Mouse (Mus musculus) liver, adult (tissue): ENCODE measurements at regions not wholly inside any gene's neighbourhood (a gene's known extent, or its start where the extent isn't known, plus 50 kb on each side); places are given as distances from the start of the nearest gene placed in this dataset.

Source experiments
- GATA4 ChIP-seq: IDR thresholded peaks from 2 replicates; pipeline ENCODE4 v1.6.1; 2014; ENCODE audit warnings: mild to moderate bottlenecking, low read length; ENCODE audit not compliant: insufficient replicate concordance

GRCm38 (mm10) chr1:184275877-184276276, 241.8 kb upstream of the 1700056E22Rik start:
- peak; percentile 89; the same call in 1 of the 2 replicates for TF ChIP-seq GATA4

- TF ChIP-seq GATA4 = no peak
Observed at GRCm38 (mm10) chr1:184275396-184275795, 241.3 kb upstream of the 1700056E22Rik start.

GRCm38 (mm10) chr1:184274704-184275103, 240.6 kb upstream of the 1700056E22Rik start:
- no peak for TF ChIP-seq GATA4

GRCm38 (mm10) chr1:184273722-184274121, 239.6 kb upstream of the 1700056E22Rik start:
- no peak for TF ChIP-seq GATA4

GRCm38 (mm10) chr1:184271254-184271653, 237.2 kb upstream of the 1700056E22Rik start:
- TF ChIP-seq GATA4 = no peak

- TF ChIP-seq GATA4 = no peak
Observed at GRCm38 (mm10) chr1:184266051-184266450, 231.9 kb upstream of the 1700056E22Rik start.

- no peak for TF ChIP-seq GATA4
Observed at GRCm38 (mm10) chr1:184262975-184263374, 228.9 kb upstream of the 1700056E22Rik start.

GRCm38 (mm10) chr1:184261385-184261727, 227.3 kb upstream of the 1700056E22Rik start:
- TF ChIP-seq GATA4 = no peak

GRCm38 (mm10) chr1:184260722-184261384, 226.8 kb upstream of the 1700056E22Rik start:
- no peak for TF ChIP-seq GATA4

- TF ChIP-seq GATA4 = no peak
Observed at GRCm38 (mm10) chr1:184259853-184260252, 225.8 kb upstream of the 1700056E22Rik start.

- no peak for TF ChIP-seq GATA4
Observed at GRCm38 (mm10) chr1:184257356-184257755, 223.3 kb upstream of the 1700056E22Rik start.

- TF ChIP-seq GATA4 = no peak
Observed at GRCm38 (mm10) chr1:184254951-184255350, 220.8 kb upstream of the 1700056E22Rik start.

- no peak for TF ChIP-seq GATA4
Observed at GRCm38 (mm10) chr1:184244730-184245488, 210.8 kb upstream of the 1700056E22Rik start.

GRCm38 (mm10) chr1:184244296-184244695, 210.2 kb upstream of the 1700056E22Rik start:
- no peak for TF ChIP-seq GATA4

- no peak for TF ChIP-seq GATA4
Observed at GRCm38 (mm10) chr1:184241846-184242245, 207.7 kb upstream of the 1700056E22Rik start.
